Mouse (Mus musculus) splenic B cell, adult 2 months (primary cell): Measurements from ENCODE around the gene Rnf167.

Source experiments
- DNase-seq: peaks from one replicate; pipeline ENCODE4 v3.0.0-alpha.2; 2011; ENCODE audit warnings: low read depth, low spot score
- H3K27me3 ChIP-seq: 2 replicates; pipeline ENCODE4 v1.6.1; 2012; ENCODE audit warnings: mild to moderate bottlenecking, low read length, moderate library complexity, mixed read lengths; ENCODE audit not compliant: control insufficient read depth, poor library complexity, insufficient read depth, severe bottlenecking
- H3K36me3 ChIP-seq: 2 replicates; pipeline ENCODE4 v1.6.1; 2012; ENCODE audit warnings: mild to moderate bottlenecking, low read length, moderate library complexity, mixed read lengths; ENCODE audit not compliant: control insufficient read depth, poor library complexity, insufficient read depth, severe bottlenecking

The Rnf167 gene

DNA sequence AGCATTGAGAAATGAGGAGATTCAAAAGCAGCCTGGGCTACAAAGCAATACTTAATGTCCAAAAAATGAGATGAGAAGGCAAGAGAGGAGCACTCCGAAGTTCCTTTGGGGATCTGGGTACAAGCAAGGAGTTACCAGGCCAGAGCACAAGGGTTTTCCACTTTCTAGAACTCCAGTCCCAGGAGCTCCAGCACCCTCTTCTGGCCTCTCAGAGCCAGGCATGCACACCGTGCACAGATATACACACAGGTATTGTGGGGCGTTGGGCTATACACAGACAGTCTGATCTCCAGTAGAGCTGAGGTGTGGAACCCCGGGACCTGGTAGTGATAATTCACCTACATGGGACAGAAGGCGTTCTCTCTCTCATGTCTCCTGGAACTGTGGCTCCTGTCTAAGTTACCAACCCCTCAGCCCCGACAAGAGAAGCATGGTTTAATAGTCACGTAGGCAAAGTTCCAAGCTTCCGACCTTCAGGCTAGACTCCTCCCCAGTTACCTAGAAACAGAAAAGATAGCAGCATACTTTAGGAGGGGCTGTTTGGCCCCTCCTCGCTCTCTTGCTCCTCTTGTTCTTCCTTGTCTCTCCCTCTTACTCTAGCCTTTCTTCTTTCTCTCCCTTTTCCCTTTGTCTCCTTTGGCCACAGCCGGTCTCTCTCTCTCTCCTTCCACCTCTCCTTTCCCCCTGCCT lies 23.8 kb upstream of the Rnf167 start:
- DNase-seq: no peak
- H3K27me3 ChIP-seq: no peaks in the 10 kb centered on the region
- no peaks in the 10 kb centered on the region for H3K36me3 ChIP-seq

DNA sequence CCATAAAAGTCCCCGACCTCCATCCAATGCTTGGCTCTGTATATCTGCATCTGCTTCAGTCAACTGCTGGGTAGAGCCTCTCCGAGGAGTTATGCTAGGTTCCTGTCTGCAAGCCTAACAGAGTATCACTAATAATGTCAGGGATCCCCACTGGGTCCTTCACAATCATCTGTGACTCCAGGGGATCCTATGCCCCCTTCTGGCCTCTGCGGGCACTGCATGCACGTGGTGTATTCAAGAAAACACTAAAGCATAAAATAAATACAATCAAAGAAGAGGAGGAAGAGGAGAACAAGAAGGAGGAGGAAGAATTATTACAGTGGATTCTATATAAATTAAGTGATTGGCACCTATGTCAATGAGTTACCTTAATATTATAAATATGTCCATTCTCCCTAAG lies 21.6 kb upstream of the Rnf167 start:
- DNase-seq: peak; percentile 75
- Histone ChIP-seq H3K36me3 (no peaks in the 10 kb centered on the region), H3K27me3 (no peaks in the 10 kb centered on the region)

DNA sequence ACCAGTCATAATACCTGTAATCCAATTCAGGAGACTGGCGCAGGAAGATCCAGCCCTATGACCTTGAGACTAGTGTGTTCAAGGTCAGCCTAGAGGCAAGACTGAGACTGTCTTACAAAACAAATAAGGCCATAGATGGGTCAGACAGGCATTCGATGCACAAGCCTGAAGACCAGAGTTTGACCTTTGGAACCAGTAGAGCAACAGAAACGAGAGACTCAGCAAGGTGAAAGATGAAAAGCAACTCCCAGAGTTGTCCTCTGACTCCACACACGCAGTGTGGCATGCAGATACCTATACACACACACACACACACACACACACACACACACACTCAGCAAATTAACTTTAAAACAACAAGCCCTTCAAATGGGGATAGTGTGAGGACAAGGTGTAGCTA lies 20.2 kb upstream of the Rnf167 start:
- Histone ChIP-seq H3K27me3 (no peaks in the 10 kb centered on the region), H3K36me3 (no peaks in the 10 kb centered on the region)
- DNase-seq: no peak

DNA sequence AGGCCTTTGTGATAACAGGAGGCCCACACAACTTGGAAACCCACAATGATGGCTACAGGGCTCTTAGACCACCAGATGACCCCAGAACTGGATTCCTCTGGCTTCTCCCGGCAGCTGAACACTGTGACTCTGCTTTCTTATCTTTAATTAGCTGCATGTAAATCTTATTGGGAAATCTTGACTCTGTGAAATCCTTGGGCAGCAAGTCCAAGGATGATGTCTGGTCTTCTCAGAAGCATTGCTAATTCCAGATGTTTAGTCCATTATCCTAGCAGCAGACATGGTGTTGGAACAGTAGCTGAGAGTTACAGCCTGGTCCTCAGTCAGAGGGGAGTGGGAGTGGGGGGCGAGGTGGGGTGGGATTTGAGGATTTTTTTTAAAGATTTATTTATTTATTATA lies 18.6 kb upstream of the Rnf167 start:
- Histone ChIP-seq H3K36me3 (no peaks in the 10 kb centered on the region), H3K27me3 (no peaks in the 10 kb centered on the region)
- no peak for DNase-seq

DNA sequence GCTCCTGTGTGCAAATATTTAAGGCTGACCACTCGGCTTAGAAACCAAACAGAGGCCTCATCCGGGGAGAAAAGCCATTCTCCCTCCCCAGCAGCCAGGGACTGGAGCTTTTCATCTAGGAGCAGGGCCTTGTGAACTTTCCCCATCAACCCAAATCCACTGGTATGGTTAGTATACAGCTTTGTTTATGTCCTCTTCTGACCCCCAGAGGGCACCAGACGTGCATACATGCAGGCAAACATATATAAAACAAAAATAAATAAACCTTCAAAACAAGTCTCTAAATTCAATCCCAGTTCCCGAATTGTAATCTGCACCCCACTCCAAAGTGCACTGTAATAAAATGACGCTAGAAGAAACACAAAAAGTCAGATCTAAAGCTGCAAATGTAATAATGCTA lies 17.5 kb upstream of the Rnf167 start:
- peak; percentile 78 for DNase-seq
- H3K27me3 ChIP-seq: no peaks in the 10 kb centered on the region
- H3K36me3 ChIP-seq: no peaks in the 10 kb centered on the region

DNA sequence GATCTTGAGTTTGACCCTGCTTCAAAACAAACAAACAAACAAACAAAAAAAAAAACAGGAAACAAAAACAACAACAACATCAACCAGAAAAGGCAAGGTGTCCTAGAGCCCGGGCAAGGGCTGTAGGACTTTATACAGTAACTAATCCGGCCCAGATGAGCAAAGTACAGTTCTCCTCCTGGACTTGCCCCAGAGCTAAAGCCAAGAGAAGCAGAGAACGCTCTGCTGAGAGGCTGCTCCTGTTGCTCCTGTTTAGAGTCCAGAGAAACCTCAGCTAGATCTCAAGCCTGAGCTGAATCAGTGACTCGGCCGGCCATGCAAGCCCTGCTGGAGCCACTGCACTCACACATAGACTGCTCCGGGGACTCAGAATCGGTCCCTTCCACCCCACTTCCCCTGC lies 16.9 kb upstream of the Rnf167 start:
- no peak for DNase-seq
- H3K36me3 ChIP-seq: no peaks in the 10 kb centered on the region
- no peaks in the 10 kb centered on the region for H3K27me3 ChIP-seq

DNA sequence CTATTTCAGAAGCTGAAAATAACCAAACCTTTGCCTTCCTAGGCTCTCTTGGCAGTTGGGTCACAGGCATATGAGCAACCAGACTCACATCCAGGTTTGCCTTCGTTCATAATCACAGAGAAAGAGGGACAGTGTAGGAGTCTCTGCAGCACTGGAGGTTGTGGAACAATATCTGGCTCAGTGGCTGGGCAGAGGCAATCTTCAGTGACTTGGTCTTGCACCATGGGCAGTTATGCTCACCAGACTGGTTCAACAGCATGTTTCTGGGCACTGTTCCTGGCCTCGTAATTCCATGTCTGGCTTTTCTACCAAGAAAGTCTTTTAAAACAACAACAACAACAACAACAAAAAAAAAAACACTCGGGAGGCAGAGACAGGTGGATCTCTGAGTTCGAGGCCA lies 11.4 kb upstream of the Rnf167 start:
- Histone ChIP-seq H3K27me3 (no peaks in the 10 kb centered on the region), H3K36me3 (no peaks in the 10 kb centered on the region)
- no peak for DNase-seq

DNA sequence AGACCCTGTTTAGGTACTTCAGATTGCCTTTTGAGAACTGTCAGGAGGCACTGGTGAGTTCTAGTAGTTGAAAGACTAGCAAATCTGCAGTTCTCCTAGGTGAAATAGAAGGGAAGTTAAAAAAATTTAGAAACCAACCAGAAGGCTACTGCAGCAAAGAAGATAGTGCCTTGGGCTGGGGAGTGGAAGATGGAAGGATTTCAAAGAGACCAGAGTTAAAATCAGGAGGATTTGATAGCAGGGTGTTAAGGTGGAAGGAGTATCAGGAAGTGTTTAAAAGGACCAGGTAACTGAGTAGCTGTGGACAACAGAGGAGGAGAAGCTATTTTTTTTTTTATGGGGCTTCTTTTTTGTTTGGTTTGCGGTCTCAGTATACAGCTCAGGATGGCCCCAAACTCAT lies 9.3 kb upstream of the Rnf167 start:
- H3K27me3 ChIP-seq: no peaks in the 10 kb centered on the region
- DNase-seq: no peak
- no peaks in the 10 kb centered on the region for H3K36me3 ChIP-seq

DNA sequence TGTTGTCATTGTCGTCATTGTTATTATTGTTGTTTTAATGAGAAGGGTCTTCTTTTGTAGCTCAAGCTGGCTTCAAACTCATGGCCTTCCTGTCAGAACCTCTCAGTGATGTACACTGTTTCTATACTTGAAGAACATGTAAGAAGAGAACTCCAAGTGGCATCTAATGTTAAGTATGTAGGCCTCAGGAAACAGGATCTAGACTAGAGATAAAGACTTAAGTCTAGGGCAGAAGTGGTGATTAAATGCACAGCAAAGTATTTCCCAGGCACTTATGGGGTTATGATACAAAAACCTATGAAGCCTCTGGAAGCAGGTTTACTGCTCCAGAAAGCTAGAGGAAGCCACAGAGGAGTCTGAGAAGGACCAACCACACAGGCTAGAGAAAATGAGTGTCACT lies 8.7 kb upstream of the Rnf167 start:
- 0 out of 2 replicates have a peak, but pooled peaks cover 2% of the 10 kb centered on the region for H3K36me3 ChIP-seq
- no peaks in the 10 kb centered on the region for H3K27me3 ChIP-seq
- no peak for DNase-seq

DNA sequence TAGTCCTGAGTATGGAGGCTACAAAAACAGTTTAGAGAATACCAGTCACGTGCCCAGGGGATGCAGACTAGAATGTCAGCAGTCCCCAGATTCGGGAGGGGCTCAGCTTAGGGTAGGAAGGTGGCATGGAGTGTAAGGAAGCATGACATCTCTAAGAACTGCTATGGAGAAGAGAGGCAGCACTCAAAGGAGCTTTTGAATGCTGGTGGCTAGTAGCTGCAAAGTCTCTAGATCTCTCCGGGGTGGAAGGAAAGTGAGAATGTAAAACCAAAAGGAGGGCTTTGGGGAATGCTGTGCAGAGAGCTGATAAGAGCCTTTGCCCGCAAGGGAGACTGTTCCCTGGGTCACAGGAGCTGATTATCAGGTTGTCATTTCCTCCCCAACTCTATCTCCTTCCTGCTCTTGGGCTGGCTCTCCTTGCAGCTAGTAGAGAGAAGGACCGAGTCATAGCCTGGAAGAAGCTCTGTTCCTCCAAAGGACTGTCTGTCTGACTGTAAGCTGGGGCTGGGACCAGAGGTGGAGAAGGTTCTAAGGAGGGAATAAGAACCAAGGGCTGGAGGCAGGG lies 8.2 kb upstream of the Rnf167 start, which contains the start of gene Gp1ba:
Gene Gp1ba, plus strand, starts transcription at position 409 of the 565 bp plus-strand sequence.
- Histone ChIP-seq H3K27me3 (no peaks in the 10 kb centered on the region), H3K36me3 (0 out of 2 replicates have a peak, but pooled peaks cover 2% of the 10 kb centered on the region)
- DNase-seq: no peak

DNA sequence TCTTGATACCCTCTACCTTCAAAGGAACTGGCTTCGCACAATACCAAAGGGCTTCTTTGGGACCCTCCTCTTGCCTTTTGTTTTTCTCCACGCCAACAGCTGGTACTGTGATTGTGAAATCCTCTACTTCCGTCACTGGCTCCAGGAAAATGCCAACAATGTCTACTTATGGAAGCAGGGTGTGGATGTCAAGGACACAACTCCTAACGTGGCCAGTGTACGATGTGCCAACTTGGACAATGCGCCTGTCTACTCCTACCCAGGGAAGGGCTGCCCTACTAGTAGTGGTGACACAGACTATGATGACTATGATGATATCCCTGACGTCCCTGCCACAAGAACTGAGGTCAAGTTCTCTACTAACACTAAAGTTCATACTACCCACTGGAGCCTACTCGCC lies 7.1 kb upstream of the Rnf167 start:
- Histone ChIP-seq H3K27me3 (no peaks in the 10 kb centered on the region), H3K36me3 (peaks cover 6% of the 10 kb centered on the region; the same call in 1 of the 2 replicates)
- no peak for DNase-seq

DNA sequence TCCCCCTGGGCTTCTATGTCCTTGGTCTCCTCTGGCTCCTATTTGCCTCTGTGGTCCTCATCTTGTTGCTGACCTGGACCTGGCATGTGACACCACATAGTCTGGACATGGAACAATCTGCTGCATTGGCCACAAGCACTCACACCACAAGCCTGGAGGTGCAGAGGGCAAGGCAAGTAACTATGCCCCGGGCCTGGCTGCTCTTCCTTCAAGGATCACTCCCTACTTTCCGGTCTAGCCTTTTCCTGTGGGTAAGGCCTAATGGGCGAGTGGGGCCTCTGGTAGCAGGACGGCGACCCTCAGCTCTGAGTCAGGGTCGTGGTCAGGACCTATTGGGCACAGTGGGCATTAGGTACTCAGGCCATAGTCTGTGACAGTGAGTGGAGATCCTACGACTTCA lies 5.8 kb upstream of the Rnf167 start:
- DNase-seq: no peak
- Histone ChIP-seq H3K36me3 (peaks cover 6% of the 10 kb centered on the region; the same call in 1 of the 2 replicates), H3K27me3 (no peaks in the 10 kb centered on the region)

DNA sequence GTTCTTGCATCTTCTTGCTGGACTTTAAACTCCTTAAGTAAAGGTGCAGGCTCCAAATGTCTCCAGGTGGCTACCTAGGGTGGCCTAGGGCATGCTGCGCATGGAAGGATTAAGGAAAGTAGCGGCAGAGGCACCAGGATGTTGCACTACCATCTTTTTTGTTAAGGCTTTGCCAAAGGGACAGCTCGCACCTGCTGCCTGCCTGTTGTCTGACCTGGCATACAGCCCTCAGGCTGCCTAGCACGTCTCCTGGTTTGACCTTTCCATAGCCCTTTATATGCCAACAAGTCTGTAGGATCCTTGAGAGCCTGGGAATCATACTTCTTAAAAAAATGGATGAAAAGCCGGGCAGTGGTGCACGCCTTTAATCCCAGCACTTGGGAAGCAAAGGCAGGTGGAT lies 4.0 kb upstream of the Rnf167 start:
- Histone ChIP-seq H3K27me3 (no peaks in the 10 kb centered on the region), H3K36me3 (peaks cover 6% of the 10 kb centered on the region; the same call in 1 of the 2 replicates)
- DNase-seq: no peak

DNA sequence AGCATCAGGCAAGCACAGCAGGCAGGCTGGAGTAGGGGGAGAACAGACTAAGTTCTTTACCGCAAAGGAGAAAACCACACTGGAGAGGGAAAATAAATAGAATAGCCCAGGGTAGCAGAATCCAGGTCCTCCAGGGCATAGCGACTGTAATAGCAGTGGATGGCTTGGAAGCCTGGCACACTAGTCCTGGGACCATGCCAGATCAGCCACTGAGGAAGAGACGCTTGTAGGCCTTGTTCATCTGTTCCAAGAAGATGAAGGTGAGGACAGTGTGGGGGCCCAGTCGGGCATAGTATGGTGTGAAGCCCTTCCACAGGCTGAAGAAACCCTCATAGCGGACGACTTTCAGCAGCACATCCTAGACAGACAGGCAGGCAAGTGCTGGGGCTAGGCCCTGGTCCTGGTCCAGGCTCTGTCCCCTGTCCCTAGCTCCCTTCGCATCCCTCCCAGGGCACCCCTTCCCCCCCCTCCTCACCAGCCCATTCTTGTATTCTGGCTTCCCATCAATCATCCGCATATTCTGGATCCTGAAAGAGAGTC lies 2.4 kb upstream of the Rnf167 start:
- no peak for DNase-seq
- H3K27me3 ChIP-seq: no peaks in the 10 kb centered on the region
- H3K36me3 ChIP-seq: peaks cover 6% of the 10 kb centered on the region; the same call in 1 of the 2 replicates

DNA sequence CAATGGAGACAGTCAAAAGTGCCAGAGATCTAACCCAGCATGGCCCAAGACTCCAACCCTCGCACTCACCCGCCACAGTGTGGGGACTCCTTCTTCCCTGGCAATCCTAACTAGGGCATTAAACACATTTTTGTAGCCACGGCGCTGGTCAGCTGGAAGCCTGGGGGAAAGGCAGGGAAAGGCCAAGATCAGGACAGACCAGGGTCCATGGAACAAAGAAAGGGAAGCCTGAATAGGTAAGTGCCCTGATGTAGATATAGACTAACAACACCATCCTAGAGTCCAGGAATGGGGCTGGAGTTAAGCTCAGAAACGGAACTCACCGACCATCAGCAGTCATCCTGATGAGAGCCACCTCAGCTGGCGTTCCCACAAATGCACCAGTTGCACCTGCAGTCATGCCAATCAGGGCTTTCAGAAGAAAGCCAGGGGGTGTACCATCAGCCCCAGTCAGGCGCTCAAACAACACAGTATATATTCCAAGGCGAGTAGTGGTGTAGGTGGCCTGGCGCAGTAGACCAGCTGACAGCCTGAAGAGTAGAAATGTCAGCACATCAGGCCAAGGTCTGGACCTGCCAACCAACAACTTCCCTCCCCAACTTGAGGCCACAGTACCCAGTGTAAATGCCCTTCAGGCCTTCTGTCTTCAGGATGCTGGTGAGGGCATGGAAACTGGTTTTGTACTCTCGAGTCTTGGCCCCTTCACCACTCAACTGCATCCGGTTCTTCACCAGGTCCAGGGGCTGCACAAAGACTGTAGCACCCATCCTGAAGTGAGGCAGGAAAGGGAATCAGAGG lies 1.4 kb upstream of the Rnf167 start:
- no peak for DNase-seq
- no peaks in the 10 kb centered on the region for H3K27me3 ChIP-seq
- H3K36me3 ChIP-seq: peaks cover 6% of the 10 kb centered on the region; the same call in 1 of the 2 replicates
